Mouse (Mus musculus): ENCODE measurements around the gene Acat2.
"Not testable (repeated sequence)": the region's sequence is repeated elsewhere in the genome, so short reads cannot be mapped to it uniquely, and the experiment has no call there.

Gene Acat2

GRCm38 (mm10) chr17:12906436-12906835 is 54.1 kb downstream of the Acat2 start:
- DNase-seq (ENCODE audit: low spot score), result no peak

GRCm38 (mm10) chr17:12905810-12906209 is 54.7 kb downstream of the Acat2 start:
- DNase-seq (ENCODE audit: low spot score), result no peak

DNA sequence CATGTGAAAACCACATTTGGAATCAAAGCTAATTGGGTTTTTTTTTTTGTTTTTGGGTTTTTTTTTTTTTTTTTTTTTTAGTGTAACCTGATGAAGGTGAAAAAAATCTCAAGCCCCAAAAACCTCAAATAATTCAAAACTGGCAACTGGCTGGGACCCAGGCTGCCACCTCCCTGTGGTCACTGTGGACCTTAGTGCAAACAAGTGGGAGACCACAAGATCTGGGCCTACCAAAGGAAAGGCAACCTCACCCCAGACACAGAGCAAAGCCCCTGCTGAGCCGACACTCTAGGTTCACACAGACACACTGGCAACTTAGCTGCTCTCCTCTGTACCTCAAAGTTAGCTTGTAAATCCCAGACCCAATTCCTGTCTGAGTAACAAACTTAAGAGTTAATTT is 56.2 kb downstream of the Acat2 start:
- DNase-seq (ENCODE audit: low spot score), result no peak

GRCm38 (mm10) chr17:12903372-12904333 is 56.9 kb downstream of the Acat2 start:
- no peak for DNase-seq (ENCODE audit: low spot score)

GRCm38 (mm10) chr17:12902291-12902690 is 58.3 kb downstream of the Acat2 start:
- DNase-seq (ENCODE audit: low spot score), result no peak

DNA sequence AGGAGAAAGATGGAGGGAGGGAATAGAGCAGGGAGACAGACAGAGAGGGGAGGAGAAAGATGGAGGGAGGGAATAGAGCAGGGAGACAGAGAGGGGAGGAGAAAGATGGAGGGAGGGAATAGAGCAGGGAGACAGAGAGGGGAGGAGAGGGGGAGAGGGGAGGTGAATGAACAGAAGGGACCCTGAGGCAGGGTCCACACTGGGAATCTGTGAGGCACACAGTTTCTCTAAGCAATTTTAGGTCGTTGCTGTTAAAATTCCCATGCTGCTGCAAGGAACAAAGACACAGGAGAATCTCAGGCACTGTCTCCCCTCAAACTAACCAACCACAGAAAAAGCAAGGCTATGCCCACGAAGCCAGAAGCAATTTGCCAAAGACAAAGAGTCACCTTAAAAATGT is 61.9 kb downstream of the Acat2 start:
- DNase-seq (ENCODE audit: low spot score), result not testable (repeated sequence)

DNA sequence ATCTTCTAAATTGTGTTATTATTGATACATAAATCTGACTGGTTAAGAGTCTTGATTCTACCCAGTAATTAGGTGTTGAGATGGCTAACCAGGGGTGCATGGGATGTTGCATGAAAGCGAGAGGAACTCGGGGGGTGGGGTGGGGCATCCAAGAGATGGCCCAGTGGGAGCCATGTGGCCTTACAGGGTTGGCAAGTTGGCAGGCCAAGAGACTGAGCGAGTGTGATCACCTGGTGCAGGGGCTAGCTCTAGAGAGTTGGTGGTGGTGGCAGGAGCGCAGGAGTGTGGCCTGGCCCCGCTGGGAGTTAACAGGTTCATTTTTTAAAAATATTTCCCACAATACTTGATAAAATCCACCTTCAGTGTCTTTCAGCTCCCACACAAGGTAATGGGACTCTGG is 62.9 kb downstream of the Acat2 start:
- no peak for DNase-seq (ENCODE audit: low spot score)

Data from ovary, adult 18-20 months (tissue).